Mouse (Mus musculus): ENCODE measurements at regions not wholly inside any gene's neighbourhood (a gene's known extent, or its start where the extent isn't known, plus 50 kb on each side); places are given as distances from the start of the nearest gene placed in this dataset.

DNA sequence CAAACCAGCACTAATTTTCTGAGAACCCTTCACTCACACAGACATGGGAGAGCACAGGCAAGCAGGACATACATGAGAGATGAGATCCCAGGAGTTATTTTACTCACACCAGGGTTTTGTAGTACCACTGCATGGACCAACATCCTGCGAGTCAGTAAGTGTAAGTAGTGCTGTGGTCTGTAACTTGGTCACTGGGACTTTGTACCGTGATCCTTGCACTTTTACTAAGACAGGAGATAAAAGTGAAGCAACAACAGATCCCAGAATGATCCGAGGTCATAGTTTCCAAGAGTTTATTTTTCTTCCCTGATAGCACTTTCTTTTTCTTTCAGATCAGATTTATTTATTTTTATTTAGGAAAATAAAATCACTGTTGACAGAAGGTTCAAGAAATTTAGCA is 54.1 kb upstream of the Mtap start:
- Histone ChIP-seq H3K4me1 (ENCODE audit: control insufficient read depth, insufficient read depth) (no peaks in the 10 kb centered on the region), H3K9me3 (replicated peaks; ENCODE audit: control insufficient read depth, low read length) (no peaks in the 10 kb centered on the region), H3K36me3 (replicated peaks; ENCODE audit: control insufficient read depth, insufficient read depth, low read length) (no peaks in the 10 kb centered on the region), H3K27me3 (ENCODE audit: control insufficient read depth, insufficient read depth, low read length) (no peaks in the 10 kb centered on the region), H3K4me3 (ENCODE audit: low read depth, low read length) (no peak overlapping the region), H3K27ac (ENCODE audit: low read depth) (no peak overlapping the region), H3K4me2 (ENCODE audit: low read depth, low read length) (no peak overlapping the region), H3K9ac (replicated peaks; ENCODE audit: low read depth, low read length) (no peak overlapping the region)
- 39% methylated on average over 3 of the region's 3 CpGs for WGBS
- no peak for DNase-seq (ENCODE audit: low spot score)
- TF ChIP-seq EP300 (IDR thresholded peaks at IDR 0.05; ENCODE audit: low read depth) (no peak), CTCF (IDR thresholded peaks at IDR 0.05; ENCODE audit: low read depth) (no peak)
- no peak for ATAC-seq (ENCODE audit: insufficient read depth, low read depth)

GRCm38 (mm10) chr4:89078485-89078884 is 58.4 kb upstream of the Mtap start:
- H3K9me3 ChIP-seq (replicated peaks; ENCODE audit: control insufficient read depth, low read length): no peaks in the 10 kb centered on the region
- no peak overlapping the region for H3K4me2 ChIP-seq (ENCODE audit: low read depth, low read length)
- 90% methylated on average over 9 of the region's 9 CpGs for WGBS
- H3K4me1 ChIP-seq (ENCODE audit: control insufficient read depth, insufficient read depth): no peaks in the 10 kb centered on the region
- no peak overlapping the region for H3K4me3 ChIP-seq (ENCODE audit: low read depth, low read length)
- TF ChIP-seq CTCF (IDR thresholded peaks at IDR 0.05; ENCODE audit: low read depth) (no peak), EP300 (IDR thresholded peaks at IDR 0.05; ENCODE audit: low read depth) (no peak)
- H3K9ac ChIP-seq (replicated peaks; ENCODE audit: low read depth, low read length): no peak overlapping the region
- H3K27me3 ChIP-seq (ENCODE audit: control insufficient read depth, insufficient read depth, low read length): no peaks in the 10 kb centered on the region
- H3K27ac ChIP-seq (ENCODE audit: low read depth): no peak overlapping the region
- ATAC-seq (ENCODE audit: insufficient read depth, low read depth) (no peak), DNase-seq (ENCODE audit: low spot score) (no peak)
- no peaks in the 10 kb centered on the region for H3K36me3 ChIP-seq (replicated peaks; ENCODE audit: control insufficient read depth, insufficient read depth, low read length)

- Histone ChIP-seq H3K27me3 (ENCODE audit: control insufficient read depth, insufficient read depth, low read length) (no peaks in the 10 kb centered on the region), H3K27ac (ENCODE audit: low read depth) (no peak overlapping the region), H3K36me3 (replicated peaks; ENCODE audit: control insufficient read depth, insufficient read depth, low read length) (no peaks in the 10 kb centered on the region), H3K9ac (replicated peaks; ENCODE audit: low read depth, low read length) (no peak overlapping the region), H3K4me1 (ENCODE audit: control insufficient read depth, insufficient read depth) (no peaks in the 10 kb centered on the region), H3K4me3 (ENCODE audit: low read depth, low read length) (no peak overlapping the region), H3K4me2 (ENCODE audit: low read depth, low read length) (no peak overlapping the region), H3K9me3 (replicated peaks; ENCODE audit: control insufficient read depth, low read length) (no peaks in the 10 kb centered on the region)
- DNase-seq (ENCODE audit: low spot score) (no peak), ATAC-seq (ENCODE audit: insufficient read depth, low read depth) (no peak)
- WGBS: 58% methylated on average over 4 of the region's 4 CpGs
- no peak for TF ChIP-seq EP300 (IDR thresholded peaks at IDR 0.05; ENCODE audit: low read depth)
- TF ChIP-seq CTCF (IDR thresholded peaks at IDR 0.05; ENCODE audit: low read depth): no peak
Measured at GRCm38 (mm10) chr4:89074705-89075104, 62.2 kb upstream of the Mtap start.

GRCm38 (mm10) chr4:89070430-89070829 is 66.5 kb upstream of the Mtap start:
- Histone ChIP-seq H3K9ac (replicated peaks; ENCODE audit: low read depth, low read length) (no peak overlapping the region), H3K4me3 (ENCODE audit: low read depth, low read length) (no peak overlapping the region), H3K27me3 (ENCODE audit: control insufficient read depth, insufficient read depth, low read length) (no peaks in the 10 kb centered on the region), H3K36me3 (replicated peaks; ENCODE audit: control insufficient read depth, insufficient read depth, low read length) (no peaks in the 10 kb centered on the region), H3K9me3 (replicated peaks; ENCODE audit: control insufficient read depth, low read length) (no peaks in the 10 kb centered on the region), H3K4me1 (ENCODE audit: control insufficient read depth, insufficient read depth) (no peaks in the 10 kb centered on the region), H3K4me2 (ENCODE audit: low read depth, low read length) (no peak overlapping the region), H3K27ac (ENCODE audit: low read depth) (no peak overlapping the region)
- TF ChIP-seq EP300 (IDR thresholded peaks at IDR 0.05; ENCODE audit: low read depth): no peak
- no peak for TF ChIP-seq CTCF (IDR thresholded peaks at IDR 0.05; ENCODE audit: low read depth)
- WGBS: 65% methylated on average over 2 of the region's 2 CpGs
- no peak for DNase-seq (ENCODE audit: low spot score)
- ATAC-seq (ENCODE audit: insufficient read depth, low read depth): no peak

DNA sequence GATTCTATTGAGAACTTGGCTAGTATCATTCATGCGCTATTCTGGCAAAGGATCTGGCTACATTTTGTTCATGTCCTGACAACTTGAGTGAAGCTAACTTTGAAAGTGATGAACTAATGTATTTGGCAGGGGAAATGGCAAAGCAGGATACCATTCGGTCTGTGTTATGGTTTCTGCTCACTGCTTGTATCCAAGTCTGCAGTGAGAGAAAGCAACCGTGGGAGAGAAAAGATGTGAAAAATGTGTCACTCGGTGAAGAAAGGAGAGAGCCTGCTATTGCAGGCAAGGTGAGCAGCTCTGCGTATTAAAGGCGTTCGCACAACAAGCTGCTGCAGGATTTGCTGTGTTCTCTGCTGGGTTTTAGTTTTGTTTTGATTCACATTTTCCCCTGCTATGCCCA is 72.5 kb upstream of the Mtap start:
- H3K4me3 ChIP-seq (ENCODE audit: low read depth, low read length): no peak overlapping the region
- ATAC-seq (ENCODE audit: insufficient read depth, low read depth) (no peak), DNase-seq (ENCODE audit: low spot score) (no peak)
- H3K4me1 ChIP-seq (ENCODE audit: control insufficient read depth, insufficient read depth): no peaks in the 10 kb centered on the region
- no peak overlapping the region for H3K27ac ChIP-seq (ENCODE audit: low read depth)
- H3K4me2 ChIP-seq (ENCODE audit: low read depth, low read length): no peak overlapping the region
- no peak overlapping the region for H3K9ac ChIP-seq (replicated peaks; ENCODE audit: low read depth, low read length)
- no peaks in the 10 kb centered on the region for H3K9me3 ChIP-seq (replicated peaks; ENCODE audit: control insufficient read depth, low read length)
- H3K27me3 ChIP-seq (ENCODE audit: control insufficient read depth, insufficient read depth, low read length): no peaks in the 10 kb centered on the region
- no peaks in the 10 kb centered on the region for H3K36me3 ChIP-seq (replicated peaks; ENCODE audit: control insufficient read depth, insufficient read depth, low read length)
- no peak for TF ChIP-seq EP300 (IDR thresholded peaks at IDR 0.05; ENCODE audit: low read depth)
- no peak for TF ChIP-seq CTCF (IDR thresholded peaks at IDR 0.05; ENCODE audit: low read depth)
- WGBS: 82% methylated on average over 7 of the region's 7 CpGs

- H3K4me2 ChIP-seq (ENCODE audit: low read depth, low read length): no peak overlapping the region
- 79% methylated on average over 1 of the region's 1 CpGs for WGBS
- ATAC-seq (ENCODE audit: insufficient read depth, low read depth) (no peak), DNase-seq (ENCODE audit: low spot score) (no peak)
- no peaks in the 10 kb centered on the region for H3K4me1 ChIP-seq (ENCODE audit: control insufficient read depth, insufficient read depth)
- no peaks in the 10 kb centered on the region for H3K36me3 ChIP-seq (replicated peaks; ENCODE audit: control insufficient read depth, insufficient read depth, low read length)
- H3K4me3 ChIP-seq (ENCODE audit: low read depth, low read length): no peak overlapping the region
- TF ChIP-seq CTCF (IDR thresholded peaks at IDR 0.05; ENCODE audit: low read depth) (no peak), EP300 (IDR thresholded peaks at IDR 0.05; ENCODE audit: low read depth) (no peak)
- H3K27me3 ChIP-seq (ENCODE audit: control insufficient read depth, insufficient read depth, low read length): no peaks in the 10 kb centered on the region
- no peak overlapping the region for H3K9ac ChIP-seq (replicated peaks; ENCODE audit: low read depth, low read length)
- H3K9me3 ChIP-seq (replicated peaks; ENCODE audit: control insufficient read depth, low read length): no peaks in the 10 kb centered on the region
- no peak overlapping the region for H3K27ac ChIP-seq (ENCODE audit: low read depth)
Measured at GRCm38 (mm10) chr4:89062384-89062783, 74.5 kb upstream of the Mtap start.
